Mouse (Mus musculus) mature B cell (primary cell): ENCODE data around the gene Zfp593.

ENCODE experiments used
- in situ Hi-C: fragments of 300-500 bp; cut with MboI; formaldehyde crosslinking; loops from 2 replicates; pipeline ENCODE4 v1.14.3; 2019

The Zfp593 gene

DNA sequence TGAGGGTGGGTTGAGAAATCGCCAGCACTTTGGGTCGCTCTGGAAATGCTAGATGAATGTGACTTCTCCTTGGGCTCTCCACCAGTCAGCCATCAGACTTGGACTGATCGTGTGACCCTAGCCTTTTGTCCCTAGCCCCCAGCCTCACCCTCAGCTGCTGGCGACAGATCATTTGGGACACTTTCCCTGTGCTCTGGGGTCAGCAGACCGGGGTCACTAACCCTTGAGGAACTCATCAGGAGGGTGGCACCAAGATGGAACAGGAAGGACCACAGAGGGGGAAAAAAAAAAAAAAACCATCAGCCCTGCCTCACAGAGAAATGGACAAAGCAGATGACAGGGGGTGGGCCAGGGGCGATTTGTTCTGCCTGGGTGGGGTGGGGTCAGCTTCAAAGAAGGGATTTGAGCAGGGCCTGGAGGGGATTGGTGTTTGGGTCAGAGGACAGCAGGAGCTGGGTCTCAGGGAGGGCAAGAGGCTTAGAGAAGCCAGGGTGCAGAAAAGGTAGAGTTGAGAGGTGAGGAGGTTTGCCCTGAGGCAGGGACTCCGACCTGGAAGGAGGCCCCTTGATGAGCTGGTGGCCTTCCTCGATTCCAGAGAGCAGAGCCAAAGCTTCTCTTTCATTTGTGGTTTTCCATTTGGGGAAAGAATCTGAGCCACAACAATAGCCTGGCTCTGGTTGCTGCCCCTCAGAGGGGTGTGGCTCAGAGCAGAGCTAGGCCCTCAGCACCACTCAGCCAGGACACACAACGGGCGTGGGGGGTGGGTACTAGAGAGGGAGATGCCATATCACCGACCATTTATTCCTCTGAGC, 12.0 kb upstream of the Zfp593 start:
- in situ Hi-C loops, result no loop called here

GRCm38 (mm10) chr4:134256407-134257197, 11.2 kb upstream of the Zfp593 start:
- in situ Hi-C loops, result no loop called here

DNA sequence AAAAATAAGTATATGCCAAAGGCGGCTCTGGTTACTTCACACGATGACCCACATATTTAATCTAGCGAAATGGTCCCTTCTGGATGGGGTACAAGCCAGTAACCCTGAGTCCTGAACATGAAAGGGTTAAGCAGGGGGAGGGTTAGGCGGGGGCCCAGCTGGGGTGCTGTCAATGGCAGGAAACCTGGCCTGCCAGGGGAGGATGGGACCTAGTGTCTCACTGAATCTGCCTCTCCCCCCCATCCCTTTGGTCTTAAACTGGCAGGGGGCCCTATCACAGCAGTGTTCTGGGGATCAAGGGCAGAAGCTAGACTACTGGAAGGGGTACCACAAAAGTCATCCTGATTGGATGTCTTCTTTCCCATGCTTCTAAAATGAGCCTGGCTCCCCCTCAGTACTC, 10.5 kb upstream of the Zfp593 start:
- in situ Hi-C loops, result no loop called here

GRCm38 (mm10) chr4:134254835-134255234, 9.4 kb upstream of the Zfp593 start:
- in situ Hi-C loops, result no loop called here

DNA sequence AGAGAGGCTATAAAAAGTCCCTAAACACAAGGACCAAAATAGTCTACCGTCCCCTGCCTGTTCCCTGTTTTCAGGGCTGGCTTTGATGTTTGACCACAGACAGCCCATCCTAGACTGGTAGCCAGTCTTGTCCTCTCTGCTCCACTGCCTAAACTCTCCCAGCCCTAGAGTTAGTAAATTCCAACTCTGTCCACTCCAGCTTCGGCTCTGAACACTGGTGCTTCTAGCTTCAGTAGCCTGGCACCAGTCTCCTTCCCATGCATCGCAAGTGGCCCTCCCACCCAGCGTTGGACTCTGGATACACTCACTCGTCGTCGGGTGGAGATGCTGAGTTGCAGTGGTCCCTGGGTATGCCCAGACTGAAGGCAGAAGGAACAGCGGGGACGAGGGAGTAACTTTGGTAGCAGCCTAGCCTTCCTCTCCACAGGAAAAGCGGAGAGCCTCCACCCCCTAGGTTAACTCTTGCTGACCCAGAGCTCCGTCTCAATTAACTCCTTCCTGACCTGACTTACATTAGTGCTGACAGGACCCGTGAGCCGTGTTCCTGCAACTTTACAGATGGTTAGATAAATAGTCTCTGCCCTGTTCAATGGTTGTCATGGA, 8.4 kb upstream of the Zfp593 start, which contains the start of gene Grrp1:
Grrp1 (minus strand) TSS at position 385 of the 603 bp plus-strand sequence.
- in situ Hi-C loops, result no loop called here

DNA sequence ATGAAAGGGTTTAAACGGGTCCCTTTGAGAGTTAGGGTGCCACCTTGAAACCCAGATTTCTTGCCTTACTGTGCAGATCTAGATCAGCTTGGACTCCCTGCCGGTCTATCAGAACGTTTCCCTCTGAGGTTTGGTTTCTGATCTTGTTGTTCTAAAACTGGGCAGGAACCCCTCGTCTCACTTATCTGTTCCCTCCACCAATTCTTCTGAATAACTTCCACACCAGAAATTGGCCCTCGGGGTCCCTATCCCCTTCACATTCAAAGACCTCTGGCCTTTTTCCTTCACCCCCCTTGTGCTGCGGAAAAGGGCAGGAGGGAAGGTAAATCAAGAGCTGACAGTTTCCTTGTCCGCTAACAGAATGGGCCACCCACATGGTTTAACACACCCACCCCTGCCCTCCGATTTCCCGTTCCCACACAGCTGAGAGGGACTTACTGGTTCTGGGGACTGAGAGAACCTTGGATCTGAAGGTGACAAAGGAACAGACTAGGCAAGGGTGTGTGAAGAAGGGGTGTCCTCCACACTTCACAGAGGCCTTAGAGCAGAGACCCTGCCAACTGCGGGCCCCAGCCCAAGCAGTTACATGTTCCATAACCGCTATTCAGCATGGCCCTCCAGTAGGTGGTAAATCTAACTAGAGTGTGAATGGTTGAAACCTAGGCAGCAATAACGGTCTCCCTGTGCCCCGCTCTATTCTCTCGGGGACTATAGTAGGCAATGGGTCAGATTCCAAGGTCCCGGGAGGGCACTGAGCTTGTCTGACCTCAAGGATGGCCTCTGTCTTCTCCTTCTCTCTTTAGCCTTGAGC, 7.7 kb upstream of the Zfp593 start:
- in situ Hi-C loops, result no loop called here

GRCm38 (mm10) chr4:134252131-134252910, 6.9 kb upstream of the Zfp593 start:
- in situ Hi-C loops, result no loop called here

DNA sequence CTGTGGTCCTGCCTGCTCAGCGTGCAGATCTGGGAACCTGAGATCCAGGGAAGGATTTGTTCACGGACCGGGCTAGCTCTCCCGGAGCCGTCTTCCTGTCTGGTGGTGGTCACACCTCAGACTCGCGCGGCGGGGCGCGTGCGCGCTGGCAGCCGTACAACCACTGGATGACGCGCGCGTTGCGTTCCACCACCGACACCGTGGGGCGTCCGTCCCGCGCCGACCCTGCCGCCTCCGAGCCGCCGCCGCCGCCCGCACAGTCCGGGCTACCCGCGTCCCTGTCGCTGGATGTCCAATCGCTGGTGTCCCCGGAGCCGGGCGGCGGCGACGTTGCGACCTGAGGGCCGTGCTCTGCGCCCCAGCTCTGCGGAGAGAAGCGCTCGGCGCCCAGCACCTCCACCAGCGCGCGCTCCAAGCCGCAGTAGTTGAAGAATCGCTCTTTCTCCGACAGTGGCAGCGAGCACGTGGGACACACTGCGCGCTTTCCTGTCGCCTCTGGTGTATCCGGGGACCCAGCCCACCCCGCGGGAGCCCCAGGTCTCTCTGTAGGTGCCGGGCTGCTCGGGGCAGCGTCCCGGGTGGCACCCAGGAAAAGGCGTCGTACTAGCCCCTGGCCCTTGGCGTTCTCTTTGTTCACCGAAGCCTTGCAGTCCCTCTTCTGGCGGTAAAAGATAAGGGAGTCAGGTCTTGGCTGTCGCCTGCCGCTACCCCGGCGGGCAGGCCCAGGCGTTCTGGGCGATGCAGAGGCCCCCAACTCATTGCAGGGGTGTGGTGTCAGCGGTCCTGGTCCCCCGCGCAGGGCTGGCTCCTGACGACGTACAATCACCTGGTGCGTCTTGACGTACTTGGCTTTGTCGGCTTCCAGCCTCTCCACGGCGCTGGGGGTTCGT, 6.1 kb upstream of the Zfp593 start:
- in situ Hi-C loops, result no loop called here

DNA sequence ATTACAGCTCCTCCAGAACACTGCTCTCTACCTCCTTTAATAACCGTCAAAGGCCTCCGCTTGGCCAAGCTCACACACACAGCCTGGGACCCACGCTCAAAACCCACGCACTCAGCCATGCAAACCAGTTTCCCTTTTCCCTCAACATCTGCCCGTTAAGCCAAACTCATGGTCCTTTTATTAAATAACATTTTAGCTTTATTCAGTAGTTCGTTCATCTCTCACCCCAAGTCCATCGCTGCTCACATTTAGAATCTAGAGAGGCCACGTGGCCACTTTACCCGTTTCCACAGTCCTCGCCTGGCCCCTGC, 5.5 kb upstream of the Zfp593 start:
- in situ Hi-C loops, result no loop called here

GRCm38 (mm10) chr4:134250116-134250929, 4.9 kb upstream of the Zfp593 start:
- in situ Hi-C loops, result no loop called here

GRCm38 (mm10) chr4:134249651-134250050, 4.3 kb upstream of the Zfp593 start:
- in situ Hi-C loops, result no loop called here

DNA sequence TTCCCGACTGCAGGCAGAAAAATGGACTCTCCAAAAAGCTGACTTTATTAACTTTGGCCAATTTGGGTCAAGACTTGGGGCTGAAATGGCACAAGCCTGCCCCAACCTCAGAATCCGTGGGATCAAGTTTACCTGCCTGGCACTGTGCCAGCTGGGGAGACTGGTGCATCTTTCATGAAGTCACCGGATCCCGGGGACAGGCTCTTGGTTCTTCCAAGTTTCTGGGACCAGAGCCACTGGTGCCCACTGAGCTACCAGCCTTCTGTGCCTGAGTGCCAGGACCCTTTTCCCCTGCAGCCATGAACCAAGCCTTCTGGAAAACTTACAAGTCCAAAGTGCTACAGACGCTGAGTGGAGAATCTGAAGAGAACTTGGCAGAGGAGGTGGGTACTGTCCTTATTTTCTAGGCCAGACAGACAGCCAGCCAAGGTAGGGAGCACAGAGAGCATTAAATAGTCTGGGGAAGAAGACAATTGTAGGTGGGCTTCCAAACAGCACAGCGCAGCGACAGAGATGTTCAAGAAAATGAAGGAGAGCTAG, 1.4 kb upstream of the Zfp593 start, which contains the start of gene Gm30191:
Gm30191 (plus strand) TSS at position 217 of the 540 bp plus-strand sequence.
- in situ Hi-C loops, result no loop called here

- in situ Hi-C loops, result no loop called here
These were observed 864 bp upstream of the Zfp593 start for GRCm38 (mm10) chr4:134246256-134246655.

- in situ Hi-C loops, result no loop called here
These were observed 1.7 kb downstream of the Zfp593 start, which contains the start of gene E130218I03Rik for GRCm38 (mm10) chr4:134243516-134244250. E130218I03Rik (plus strand) TSS chr4:134243662.

- in situ Hi-C loops, result no loop called here
These were observed 6.7 kb downstream of the Zfp593 start for GRCm38 (mm10) chr4:134238686-134239085.

- in situ Hi-C loops, result no loop called here
These were observed 7.1 kb downstream of the Zfp593 start, which contains the start of gene Cnksr1 for GRCm38 (mm10) chr4:134238279-134238651. Cnksr1 (minus strand) TSS chr4:134238399.

DNA sequence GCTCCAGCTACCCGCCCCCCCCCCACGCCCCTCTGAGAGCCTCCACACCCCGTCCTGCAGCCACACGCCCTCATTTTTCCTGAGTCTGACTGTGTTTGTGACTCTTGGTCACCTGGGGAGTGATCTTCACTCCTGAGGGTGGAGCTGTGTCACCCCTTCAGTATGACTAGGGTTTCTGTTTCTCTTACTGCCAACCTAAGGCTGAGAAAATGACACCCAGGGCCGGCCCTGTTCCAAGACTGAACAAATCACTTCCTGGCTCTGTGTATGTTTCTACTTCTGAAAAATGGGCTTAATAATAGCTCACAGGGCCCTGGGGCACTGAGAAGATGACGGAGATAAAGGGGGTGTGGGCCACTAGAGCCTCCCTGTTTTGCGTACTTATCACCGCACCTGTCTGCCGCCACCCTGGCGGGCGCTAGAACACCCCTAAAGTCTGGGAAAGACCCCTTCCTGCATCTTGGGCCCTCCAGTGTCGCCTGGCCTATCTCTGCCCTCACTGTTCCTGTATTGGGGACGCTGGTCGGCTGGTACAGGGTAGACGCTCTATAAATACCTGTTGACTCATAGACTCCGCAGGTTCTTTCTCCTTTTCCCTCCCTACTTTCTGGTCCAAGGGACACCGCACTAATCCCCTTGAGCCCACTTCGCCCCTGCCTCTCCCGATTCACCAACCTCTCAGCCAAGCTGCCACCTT, 7.7 kb downstream of the Zfp593 start:
- in situ Hi-C loops, result no loop called here
